Mouse (Mus musculus): ENCODE data around the gene Sstr5.
A peak's percentile ranks its signal among the peaks of the same experiment; 100 is the strongest.

DNA sequence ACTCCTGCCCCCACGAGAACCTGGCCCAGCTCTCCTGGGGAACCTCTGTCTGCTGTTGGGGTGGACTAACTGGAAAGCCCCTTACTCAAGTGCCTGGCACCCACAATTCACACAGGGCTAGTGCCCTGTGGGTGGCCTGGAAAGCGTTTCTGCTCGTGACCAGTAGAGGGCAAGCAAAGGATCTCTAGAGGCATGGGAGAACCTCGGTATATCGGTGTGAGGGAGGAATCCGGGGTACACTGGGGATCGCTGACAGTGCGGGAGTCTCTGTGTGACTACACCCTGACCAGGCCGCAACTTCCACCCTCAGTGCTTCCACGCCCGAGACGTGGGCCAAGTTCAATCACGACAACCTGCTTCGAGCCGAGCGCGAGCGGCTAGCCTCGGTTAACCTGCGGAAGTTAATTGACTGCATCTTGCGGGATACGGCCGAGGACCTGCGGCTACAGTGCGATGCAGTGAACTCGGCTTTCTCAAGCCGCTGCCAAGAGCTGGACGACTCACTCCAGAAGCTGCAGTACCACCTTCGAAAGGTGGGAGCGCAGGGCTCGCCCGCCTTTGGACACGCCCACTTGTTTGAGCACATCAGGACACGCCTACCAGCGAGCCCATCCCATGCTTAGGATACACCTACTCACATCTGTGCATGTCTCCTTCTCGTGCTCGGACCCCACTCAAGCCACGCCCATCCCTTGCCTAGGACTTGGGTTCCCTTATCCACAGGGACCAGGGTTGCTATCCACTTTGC lies 22.6 kb downstream of the Sstr5 start:
- TF ChIP-seq POLR2A (IDR thresholded peaks at IDR 0.05; ENCODE audit: low read depth, low read length) (no peak), CTCF (IDR thresholded peaks at IDR 0.05; ENCODE audit: borderline replicate concordance, insufficient read depth, low read length) (peak; percentile 55; the same call in 1 of the 2 replicates)

All from embryonic fibroblast, embryonic 13.5 days (primary cell).